Mouse (Mus musculus) stomach, postnatal 0 days (tissue): ENCODE measurements at regions not wholly inside any gene's neighbourhood (a gene's known extent, or its start where the extent isn't known, plus 50 kb on each side); places are given as distances from the start of the nearest gene placed in this dataset. TPM values are rescaled to one million over a fixed set of nuclear protein-coding genes. Genes with fewer than 3 reads are reported as not detected.

Source experiments
- ATAC-seq: fragments of 200-750 bp; cut with Nextera tagmentation; 2 replicates; pipeline ENCODE4 v1.8.0; 2017; ENCODE audit not compliant: low FRiP score, low TSS enrichment
- DNase-seq: peaks from one replicate; pipeline ENCODE4 v3.0.0-alpha.2; 2016; ENCODE audit warnings: low spot score
- H3K27ac ChIP-seq: fragments of 300-500 bp; sonication (generic); replicated peaks from 2 replicates; pipeline ENCODE4 v1.5.1; 2014; ENCODE audit warnings: mild to moderate bottlenecking, control low read depth
- H3K27me3 ChIP-seq: fragments of 300-500 bp; sonication (generic); 2 replicates; pipeline ENCODE4 v1.6.1; 2014; ENCODE audit warnings: low read length; ENCODE audit not compliant: control insufficient read depth, insufficient read depth
- H3K36me3 ChIP-seq: fragments of 300-500 bp; sonication (generic); 2 replicates; pipeline ENCODE4 v1.6.1; 2014; ENCODE audit warnings: low read length, mixed read lengths; ENCODE audit not compliant: control insufficient read depth, insufficient read depth
- H3K4me1 ChIP-seq: fragments of 300-500 bp; sonication (generic); replicated peaks from 2 replicates; pipeline ENCODE4 v1.6.1; 2014; ENCODE audit warnings: antibody characterized with exemption; ENCODE audit not compliant: control insufficient read depth, insufficient read depth
- H3K4me2 ChIP-seq: fragments of 300-500 bp; sonication (generic); replicated peaks from 2 replicates; pipeline ENCODE4 v1.6.1; 2014; ENCODE audit warnings: low read depth, mild to moderate bottlenecking, control low read depth, moderate library complexity
- H3K4me3 ChIP-seq: fragments of 300-500 bp; sonication (generic); 2 replicates; pipeline ENCODE4 v1.5.1; 2014; ENCODE audit warnings: low read depth, low read length, control low read depth
- H3K9ac ChIP-seq: fragments of 300-500 bp; sonication (generic); 2 replicates; pipeline ENCODE4 v1.6.1; 2014; ENCODE audit warnings: mild to moderate bottlenecking, low read length, control low read depth, mixed read lengths
- H3K9me3 ChIP-seq: fragments of 300-500 bp; sonication (generic); 2 replicates; pipeline ENCODE4 v1.6.1; 2016; ENCODE audit warnings: low read length; ENCODE audit not compliant: control insufficient read depth
- CTCF ChIP-seq: IDR thresholded peaks from 2 replicates; pipeline ENCODE4 v1.5.1; 2016; ENCODE audit warnings: antibody characterized with exemption, low read depth, mild to moderate bottlenecking, moderate library complexity
- EP300 ChIP-seq: optimal IDR thresholded peaks from 2 replicates; pipeline ENCODE3; 2016; ENCODE audit warnings: antibody characterized with exemption
- WGBS: fragments of 180-500 bp; shearing (Covaris S2); extraction: QIAGEN DNeasy Blood & Tissue Kit; methylation state at CpG from one replicate; pipeline ENCODE4 v1.1.7; 2014; 5-methylcytosine and 5-hydroxymethylcytosine counted together
- microRNA-seq: library from miRNA; unstranded; fragments of <30 nt; microRNA quantifications from one replicate; pipeline ENCODE4, GENCODE M21; 2016

DNA sequence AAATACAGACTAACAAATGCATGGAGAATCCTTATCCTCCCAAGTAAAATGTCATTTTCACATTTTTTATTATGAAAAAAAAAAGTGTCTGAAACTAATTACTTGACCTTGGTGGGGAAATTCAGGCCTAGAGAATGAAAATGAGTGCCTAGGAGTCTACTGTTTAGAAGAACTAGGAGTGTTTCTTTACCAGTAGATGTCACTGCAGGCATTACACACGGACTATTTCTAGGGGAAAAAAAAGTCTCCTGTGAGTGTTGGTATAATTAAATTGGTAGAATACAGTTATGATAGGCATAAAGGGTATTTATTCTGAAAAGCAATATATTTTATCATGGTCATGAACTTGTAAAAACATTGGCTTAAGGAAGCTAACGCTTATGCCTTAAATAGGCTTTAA is 55.5 kb upstream of the Mpdz start:
- DNase-seq (no peak), ATAC-seq (no peak)
- Histone ChIP-seq H3K27me3 (no peaks in the 10 kb centered on the region), H3K36me3 (no peaks in the 10 kb centered on the region), H3K4me2 (no peak overlapping the region), H3K4me1 (no peaks in the 10 kb centered on the region), H3K9ac (no peak overlapping the region), H3K27ac (no peak overlapping the region), H3K9me3 (no peaks in the 10 kb centered on the region), H3K4me3 (no peak overlapping the region)
- TF ChIP-seq EP300 (no peak), CTCF (peak; percentile 81)
- 21% methylated on average over 2 of the region's 2 CpGs for WGBS

- H3K4me2 ChIP-seq, result no peak overlapping the region
- H3K36me3 ChIP-seq, result no peaks in the 10 kb centered on the region
- no peaks in the 10 kb centered on the region for H3K9me3 ChIP-seq
- DNase-seq (no peak), ATAC-seq (no peak)
- H3K9ac ChIP-seq, result no peak overlapping the region
- WGBS, result 66% methylated on average over 3 of the region's 3 CpGs
- H3K4me3 ChIP-seq, result no peak overlapping the region
- no peaks in the 10 kb centered on the region for H3K27me3 ChIP-seq
- H3K4me1 ChIP-seq, result no peaks in the 10 kb centered on the region
- TF ChIP-seq CTCF, result no peak
- TF ChIP-seq EP300, result no peak
- no peak overlapping the region for H3K27ac ChIP-seq
Measured at GRCm38 (mm10) chr4:81492811-81493210, 50.2 kb upstream of the Mpdz start.

Small RNA genes lying in the stretch of these regions (microRNA-seq; reads per million reads assigned to microRNA genes)
- gene Gm22402, result not detected
